Mouse (Mus musculus) right cerebral cortex, adult 2 months (tissue): ENCODE data around the gene Mus81.
"Not testable (repeated sequence)": the region's sequence is repeated elsewhere in the genome, so short reads cannot be mapped to it uniquely, and the experiment has no call there.

Experiments
- DNase-seq, 2 experiments: peaks; one replicate each; pipeline ENCODE4 v3.0.0; 2021 to 2022; ENCODE audit warnings: low spot score in 2 of 2

Gene Mus81

DNA sequence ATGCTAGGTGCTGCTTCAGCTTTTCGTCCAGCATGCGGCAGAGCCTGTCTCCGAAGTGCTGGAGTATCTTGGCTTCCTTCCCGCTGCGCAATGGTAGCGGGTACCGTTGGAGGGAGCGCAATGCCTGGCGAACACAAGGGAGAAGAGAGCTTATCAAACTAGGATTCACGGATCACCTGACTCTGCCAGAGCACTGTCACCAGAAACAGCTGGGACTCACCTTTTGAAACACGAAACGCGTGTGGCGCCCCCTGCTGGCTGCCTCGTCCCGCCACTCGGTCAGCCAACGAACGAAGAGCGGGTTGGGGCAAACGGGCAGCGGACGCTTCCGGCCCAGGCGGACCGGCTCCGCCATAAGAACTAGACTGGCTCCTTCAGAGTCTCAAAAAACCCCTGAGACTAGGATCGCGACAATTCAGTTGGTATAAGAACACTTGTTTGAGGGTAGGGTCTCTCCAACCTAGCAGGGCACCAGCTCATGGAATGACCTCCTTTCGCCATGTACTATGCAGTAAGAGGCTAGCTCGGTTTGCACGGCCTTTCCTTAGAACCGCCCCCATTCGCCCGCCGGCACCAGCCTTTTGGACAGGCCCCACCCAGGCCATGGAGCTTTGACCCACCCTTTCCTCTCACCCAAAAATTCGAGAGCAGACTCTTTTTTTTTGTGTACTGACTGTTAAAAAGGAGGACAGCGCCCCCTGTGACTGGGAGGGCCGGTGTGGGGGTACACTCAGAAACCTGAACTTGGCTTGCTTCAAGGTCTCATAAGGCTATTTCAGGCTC, at the start of gene Mus81:
TSS of gene Mus81 (minus strand) at position 635 of the 783 bp plus-strand sequence.
- peak; percentile 94 to 96 for DNase-seq

- DNase-seq = no peak
Observed at GRCm38 (mm10) chr19:5532520-5532919, 44.3 kb upstream of the Mus81 start.

DNA sequence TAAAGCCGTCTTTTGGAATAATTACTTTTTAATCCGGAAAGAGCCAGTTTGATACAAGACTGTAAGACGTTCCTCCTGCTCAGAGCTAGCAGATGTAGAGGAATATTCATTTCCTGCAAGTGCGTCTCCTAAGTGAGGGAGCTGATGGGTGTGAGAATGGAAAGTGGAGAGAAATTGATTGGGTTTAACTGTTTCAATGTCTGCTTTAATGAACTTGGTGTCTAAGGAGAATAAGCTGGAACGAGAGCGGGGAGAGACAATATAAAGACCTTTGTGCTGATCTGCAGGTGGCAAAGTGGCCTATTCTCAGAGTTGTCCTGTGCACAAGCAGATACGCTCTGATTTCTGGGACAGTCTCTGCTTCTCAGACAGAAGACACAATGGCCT, 41.9 kb upstream of the Mus81 start:
- DNase-seq = no peak

- peak; percentile 95 for DNase-seq
Observed at GRCm38 (mm10) chr19:5529325-5530137, 41.3 kb upstream of the Mus81 start.

GRCm38 (mm10) chr19:5525204-5525603, 37.0 kb upstream of the Mus81 start:
- DNase-seq = no peak

DNA sequence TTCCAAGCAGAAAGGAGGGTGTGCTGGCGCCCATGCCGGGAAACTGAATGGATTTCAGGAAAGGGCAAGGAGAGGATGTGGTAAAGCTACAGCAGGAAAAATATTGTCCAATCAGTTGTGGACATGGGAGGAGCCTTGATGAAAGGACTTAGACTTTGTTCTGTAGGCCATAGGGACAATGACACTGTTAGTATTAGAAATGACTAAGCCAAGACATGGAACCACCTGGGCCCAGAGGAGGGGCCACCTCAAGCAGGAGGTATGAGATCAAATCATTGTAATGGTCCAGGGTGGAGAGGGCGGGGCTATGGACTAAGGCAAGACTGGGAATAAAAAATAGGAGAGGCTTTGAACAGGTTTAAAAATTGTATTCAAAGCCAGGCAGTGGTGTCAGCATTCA, 30.5 kb upstream of the Mus81 start:
- no peak for DNase-seq

GRCm38 (mm10) chr19:5516906-5517505, 28.8 kb upstream of the Mus81 start:
- no peak for DNase-seq

GRCm38 (mm10) chr19:5515840-5516777, 27.9 kb upstream of the Mus81 start:
- DNase-seq = no peak

GRCm38 (mm10) chr19:5513005-5513349, 24.8 kb upstream of the Mus81 start:
- DNase-seq = no peak

- DNase-seq = no peak
Observed at GRCm38 (mm10) chr19:5512091-5513004, 24.1 kb upstream of the Mus81 start.

GRCm38 (mm10) chr19:5511074-5511632, 23.0 kb upstream of the Mus81 start:
- no peak for DNase-seq

DNA sequence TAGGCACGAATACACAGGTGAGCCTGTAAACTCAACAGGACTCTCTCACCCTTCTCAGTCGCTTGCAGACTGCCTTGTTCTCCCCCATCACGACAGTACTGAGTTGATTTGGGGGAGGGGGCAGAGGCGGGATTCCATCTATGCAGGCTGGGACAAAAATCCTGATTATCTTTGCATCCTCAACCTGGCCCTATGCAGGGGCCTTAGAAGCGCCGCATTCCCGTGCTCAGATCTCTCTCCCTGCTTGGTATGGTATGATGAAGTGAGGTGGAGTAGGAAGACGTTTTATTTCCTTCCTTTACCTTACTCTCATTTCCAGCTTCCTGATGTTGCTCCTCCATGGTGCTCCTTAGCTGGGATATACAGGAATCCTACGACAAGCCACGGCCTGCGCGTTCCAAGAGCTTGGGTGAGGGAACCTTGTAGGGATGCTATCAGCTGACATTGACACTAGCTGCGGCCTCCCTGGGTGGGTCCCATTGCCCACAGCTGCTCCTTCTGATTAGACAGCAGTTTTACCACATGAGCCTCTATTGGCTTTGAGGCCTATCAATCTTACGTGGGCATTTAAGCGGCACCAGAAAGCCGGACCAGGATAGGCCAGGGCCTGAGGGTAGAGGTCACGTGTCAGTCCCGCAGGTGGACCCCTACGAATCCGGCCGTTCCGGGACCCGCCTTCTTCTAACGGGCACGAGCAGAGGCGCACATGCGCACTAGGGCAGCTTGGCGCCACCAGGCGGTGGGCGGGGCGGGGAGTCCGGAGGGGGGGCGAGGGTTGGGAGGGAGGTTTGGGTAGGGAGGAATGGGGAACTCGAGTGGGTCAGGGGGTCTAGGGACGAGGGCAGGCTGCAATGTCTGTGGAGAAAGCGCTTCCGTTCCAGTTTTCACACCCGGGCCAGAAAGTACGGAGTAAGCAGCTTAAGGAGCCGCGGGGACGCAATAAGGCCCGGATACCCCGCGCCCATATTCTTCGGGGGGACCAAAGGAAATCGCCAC, 22.1 kb upstream of the Mus81 start, which contains the start of gene Snx32:
TSS of gene Snx32 (minus strand) at position 508 of the 996 bp plus-strand sequence.
- DNase-seq = peak; percentile 99

GRCm38 (mm10) chr19:5503687-5504086, 15.5 kb upstream of the Mus81 start, which contains the start of gene 1700020D05Rik:
Gene 1700020D05Rik, minus strand, starts transcription at chr19:5503787.
- DNase-seq = no peak

DNA sequence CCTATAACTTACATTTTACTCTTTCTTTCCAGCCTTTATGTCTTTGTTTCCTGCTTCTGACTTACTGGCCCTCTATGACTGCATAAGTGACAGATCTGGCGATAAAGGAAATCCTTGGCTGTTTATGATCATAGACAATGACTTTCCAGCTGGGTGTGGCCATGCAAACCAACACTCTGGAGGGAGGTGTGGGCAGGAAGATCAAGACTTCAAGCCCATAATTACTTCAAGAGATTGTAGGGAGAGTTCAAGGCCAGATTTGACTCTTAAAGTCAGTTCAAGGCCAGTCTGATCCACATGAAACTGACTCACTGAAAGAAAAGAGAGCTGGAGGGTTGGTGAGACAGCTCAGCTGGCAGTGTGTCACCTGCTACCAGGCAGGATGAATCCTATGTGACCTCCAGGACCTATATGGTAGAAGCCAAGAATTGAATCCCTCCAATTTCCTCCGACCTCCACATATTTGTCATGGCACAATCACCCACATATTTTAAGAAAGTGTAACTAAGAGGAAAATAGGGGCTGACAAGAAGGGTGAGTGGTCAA, 12.2 kb upstream of the Mus81 start:
- DNase-seq = no peak

DNA sequence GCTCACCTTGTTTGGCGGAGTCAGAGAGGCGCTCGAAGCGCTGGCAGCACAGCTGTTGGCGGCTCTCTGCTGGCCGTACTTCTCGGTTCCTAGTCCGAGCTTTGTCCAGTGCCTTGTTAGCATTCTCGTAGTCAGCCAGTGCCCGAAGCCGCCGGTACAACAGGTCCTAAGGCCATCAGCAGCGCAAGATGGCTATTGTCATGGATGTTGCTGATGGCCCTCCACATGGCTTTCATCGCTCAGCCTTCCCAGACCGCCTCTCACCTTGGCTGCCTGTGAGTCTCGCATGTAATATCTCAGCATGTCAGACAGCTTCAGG, 7.8 kb upstream of the Mus81 start:
- DNase-seq = no peak

DNA sequence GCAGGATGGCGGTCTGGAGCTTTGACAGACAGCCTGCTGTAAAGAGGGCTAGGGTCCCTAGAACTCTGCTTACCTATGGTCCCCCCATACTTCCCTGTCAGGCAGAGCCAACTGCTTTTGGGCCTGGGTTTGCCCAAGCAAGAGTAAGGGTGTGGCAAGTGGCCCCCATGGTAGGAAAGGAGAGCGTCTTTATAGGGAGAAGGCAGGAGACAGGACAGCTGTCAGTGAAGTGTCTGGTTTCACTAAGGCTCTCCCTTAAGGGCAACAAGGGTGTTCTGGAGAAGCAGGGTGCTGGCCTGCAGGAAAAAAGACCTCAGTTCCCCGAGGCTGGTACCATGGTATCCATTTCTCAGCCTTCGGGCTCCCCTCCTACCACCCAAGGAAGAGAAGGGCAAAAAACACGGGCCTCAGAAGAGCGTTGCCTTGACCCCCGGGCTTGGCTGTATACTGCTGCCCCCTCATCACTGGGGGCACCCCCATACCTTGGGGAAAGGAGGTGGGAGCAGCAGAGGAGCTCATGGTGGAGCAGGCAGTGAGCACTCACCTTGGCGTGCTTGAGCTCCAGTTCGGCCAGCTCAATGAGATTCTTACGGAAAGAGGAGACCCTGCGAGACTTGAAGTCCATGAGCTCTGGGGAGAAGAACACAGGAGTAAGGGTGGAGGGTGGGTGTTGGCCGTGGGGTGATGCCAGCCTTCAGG, 7.3 kb upstream of the Mus81 start:
- DNase-seq = no peak

DNA sequence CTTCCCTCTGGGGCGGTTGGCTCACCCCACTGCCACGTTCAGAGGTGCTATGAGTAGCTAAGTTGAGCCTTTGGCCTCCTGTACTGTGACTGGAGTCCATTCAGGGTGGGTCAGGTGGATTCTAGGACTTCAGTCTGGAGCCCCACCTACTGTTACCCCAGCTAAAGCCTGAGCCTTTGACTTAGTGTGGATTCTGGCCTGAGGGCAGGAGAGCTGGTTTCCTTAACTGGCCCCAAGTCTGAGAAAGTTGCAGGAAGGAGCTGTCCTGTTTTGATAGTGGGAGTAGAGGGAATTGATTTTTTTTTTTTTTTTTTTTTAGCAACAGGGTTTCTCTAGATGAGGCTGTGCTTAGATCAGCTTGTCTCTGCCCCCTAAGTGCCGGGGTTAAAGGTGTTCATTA, 6.1 kb upstream of the Mus81 start:
- DNase-seq = no peak

DNA sequence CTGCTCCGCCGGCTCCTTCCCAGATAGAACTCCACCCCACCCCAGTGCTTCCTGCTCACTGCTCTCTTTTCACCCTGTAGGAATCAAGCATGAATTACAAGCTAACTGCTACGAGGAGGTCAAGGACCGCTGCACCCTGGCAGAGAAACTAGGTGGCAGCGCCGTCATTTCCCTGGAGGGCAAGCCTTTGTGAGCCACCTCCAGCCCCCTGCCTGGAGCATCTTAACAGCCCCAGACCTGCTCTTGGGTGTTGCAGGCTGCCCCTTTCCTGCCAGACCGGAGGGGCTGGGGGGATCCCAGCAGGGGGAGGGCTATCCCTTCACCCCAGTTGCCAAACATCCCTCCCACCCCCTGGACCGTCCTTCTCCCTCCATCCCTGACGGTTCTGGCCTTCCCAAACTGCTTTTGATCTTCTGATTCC, 5.1 kb upstream of the Mus81 start:
- not testable (repeated sequence) for DNase-seq
